Mouse (Mus musculus) c-Kit-positive CD71-positive TER-119-negative erythroid progenitor cells, embryonic 14.5 days (primary cell): ENCODE results near the gene Vipr1.

Experiments
- DNase-seq: peaks from one replicate; pipeline ENCODE4 v3.0.0-alpha.2; 2013; ENCODE audit warnings: low read depth

The Vipr1 gene

DNA sequence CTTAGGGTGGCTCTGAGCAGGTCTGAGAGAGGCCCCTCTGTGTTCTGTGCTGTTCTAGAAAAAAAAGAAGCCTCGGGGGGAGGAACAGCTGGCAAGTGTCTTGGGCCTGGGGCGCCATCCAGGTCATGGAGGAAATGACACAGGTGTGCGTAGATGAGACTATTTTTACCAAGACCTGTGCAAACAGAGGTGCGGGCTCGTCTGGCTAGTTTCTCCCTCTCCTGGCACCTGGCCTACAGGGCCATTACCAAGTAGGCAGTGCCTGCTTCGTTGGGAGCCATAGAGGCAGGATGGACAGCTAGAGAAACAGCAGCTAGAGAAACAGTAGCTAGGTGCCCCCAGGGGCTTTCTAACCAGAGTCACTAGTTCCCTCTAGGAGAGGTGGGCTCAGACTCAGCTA is 9.2 kb upstream of the Vipr1 start:
- DNase-seq = no peak

DNA sequence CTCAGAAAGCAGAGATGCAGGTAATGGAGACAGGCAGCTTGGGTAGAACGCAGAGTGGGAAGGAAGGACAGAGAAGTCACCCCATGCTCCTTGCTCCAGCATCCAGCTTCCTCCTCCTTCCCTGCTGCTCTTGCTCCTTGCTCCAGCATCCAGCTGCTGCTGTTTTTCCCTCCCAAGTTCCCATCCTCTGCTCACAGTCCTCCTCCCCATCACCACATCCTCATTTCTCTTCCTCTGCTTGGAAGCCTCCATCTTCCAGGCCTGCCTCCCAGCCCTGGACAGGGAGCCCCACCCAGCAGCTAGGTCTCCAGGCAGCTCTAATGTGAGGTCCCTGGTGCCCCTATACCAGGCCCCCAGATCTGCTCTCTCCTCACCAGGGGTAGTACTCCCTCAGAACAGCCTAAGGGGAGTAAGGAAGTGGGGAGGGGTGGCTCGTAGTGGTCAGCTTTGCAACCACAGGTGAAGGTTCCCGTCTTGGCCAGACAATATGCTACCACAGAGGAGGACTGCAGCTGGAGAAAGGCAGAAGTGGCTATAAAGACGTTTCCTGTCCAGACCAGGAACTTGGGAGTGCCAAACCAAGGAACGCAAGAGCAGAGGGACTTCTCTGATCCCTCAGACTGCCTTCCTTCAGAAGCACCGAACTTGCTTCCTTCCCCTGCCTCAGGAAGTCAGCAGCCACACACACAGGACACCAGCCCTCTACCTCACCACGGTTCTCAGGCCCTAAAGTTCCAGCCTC is 6.5 kb upstream of the Vipr1 start:
- DNase-seq = no peak

DNA sequence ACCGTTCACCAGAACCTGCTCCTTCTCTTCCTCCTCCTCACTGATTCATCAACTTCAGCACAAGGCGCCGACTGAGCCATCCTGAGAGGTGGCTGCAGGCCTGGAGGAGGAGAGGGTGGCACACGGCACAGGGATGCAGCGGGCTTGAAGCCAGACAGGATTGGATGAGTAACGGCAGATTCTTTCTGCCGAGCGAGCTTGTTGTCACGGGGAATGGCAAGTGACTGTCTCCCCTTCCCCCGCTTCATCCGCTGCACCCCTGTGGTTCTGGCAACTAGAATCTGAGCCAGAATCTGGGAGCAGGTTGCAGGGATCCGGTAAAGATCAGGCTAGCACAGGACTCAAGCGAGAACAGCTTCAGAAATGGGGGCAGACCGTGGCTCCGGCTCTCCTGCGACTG is 2.7 kb upstream of the Vipr1 start:
- no peak for DNase-seq

DNA sequence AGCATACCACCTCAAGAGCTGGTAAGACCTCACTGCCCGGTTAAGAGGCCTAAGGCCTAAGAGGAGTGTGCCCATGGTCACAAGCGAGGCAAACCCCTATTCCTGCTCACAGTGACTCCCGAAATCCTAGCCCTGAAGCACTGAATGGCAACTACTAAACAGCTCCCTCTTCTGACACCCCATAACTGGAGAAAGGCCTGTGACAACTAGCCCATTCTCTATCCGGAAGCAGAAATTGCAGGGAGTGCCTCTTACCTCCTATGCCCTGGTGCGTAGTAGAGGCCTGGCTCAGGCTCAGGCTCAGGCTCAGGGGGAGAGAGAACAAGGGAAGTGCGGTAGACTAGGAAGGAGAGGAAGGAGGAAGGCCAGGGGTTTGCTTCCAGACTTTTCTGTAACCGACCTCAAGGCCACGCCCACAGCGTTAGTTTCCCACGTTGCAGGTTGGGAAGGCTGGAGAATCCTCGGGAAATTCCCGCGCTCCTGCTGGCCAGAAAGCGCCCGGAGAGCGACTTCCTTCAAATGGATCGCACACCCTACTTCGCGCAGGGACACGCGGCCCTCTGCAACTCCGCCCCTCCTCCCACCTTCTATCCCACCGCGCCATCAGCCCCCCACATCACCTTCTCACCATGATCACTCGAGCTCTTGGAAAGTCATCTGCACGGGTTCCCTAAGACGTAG is 1.1 kb upstream of the Vipr1 start:
- no peak for DNase-seq

DNA sequence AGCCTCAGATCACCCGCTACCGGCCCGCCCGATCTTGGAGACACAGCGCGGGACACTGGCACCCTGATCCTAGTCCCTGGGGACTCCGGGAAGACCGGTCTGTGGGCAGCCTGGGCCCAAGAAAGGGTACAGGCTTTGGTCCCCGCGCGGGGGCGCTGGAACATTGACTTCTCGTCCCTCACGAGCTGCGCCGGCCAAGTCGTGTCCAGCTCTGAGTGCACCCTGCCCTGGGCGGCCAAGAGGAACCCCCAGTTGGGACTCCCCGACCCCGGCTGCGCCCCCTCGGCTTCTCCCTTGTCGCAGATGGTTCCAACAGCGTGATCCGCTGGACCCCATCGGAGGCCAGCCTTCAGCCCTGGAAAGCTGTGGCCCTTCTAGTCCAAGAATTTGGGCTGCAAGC is 515 bp upstream of the Vipr1 start, which contains the start of gene Lyzl4:
TSS of gene Lyzl4 (minus strand) at position 96 of the 400 bp plus-strand sequence.
- no peak for DNase-seq

DNA sequence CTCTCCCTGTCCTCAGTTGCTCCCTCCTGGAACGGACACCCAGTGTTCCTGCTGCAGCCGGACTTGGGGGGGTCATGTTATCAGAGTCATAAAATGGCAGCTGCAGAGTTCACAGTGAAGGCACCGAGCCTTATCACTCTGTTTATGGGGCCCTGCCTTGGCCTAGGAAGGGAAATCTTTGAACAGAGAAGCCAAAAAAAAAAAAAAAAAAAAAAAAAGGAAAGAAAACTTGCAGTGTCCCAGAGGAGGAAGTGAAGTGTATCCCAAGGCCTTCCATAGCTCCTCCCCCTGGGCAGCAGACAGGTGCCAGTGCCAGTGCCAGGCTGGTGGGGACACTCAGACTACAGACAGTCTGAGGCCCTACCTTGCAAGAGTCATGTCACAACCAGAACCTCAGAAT is 2.3 kb downstream of the Vipr1 start:
- DNase-seq = no peak

DNA sequence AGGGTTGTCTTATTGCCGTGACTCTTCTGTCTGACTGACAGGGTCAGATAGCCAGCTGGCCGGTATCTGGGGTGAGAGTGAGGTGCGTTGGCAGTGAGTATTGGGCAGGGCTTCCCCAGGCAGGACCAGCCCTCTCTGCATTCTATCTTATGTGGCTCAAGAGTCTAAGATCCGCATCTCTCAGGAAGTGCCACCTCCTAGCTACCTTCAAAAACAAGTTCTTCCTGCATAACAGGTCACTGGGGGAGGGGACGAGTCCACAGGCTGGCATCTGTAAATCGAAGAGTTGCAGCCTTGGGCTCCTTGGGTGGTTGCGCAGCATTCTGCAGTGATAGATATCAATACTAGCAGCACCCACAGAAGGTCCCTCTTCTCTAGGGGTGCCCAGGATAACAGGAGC is 4.5 kb downstream of the Vipr1 start:
- DNase-seq = no peak

GRCm38 (mm10) chr9:121653668-121654067 is 11.2 kb downstream of the Vipr1 start:
- DNase-seq = no peak

GRCm38 (mm10) chr9:121656322-121656721 is 13.8 kb downstream of the Vipr1 start:
- no peak for DNase-seq

GRCm38 (mm10) chr9:121657143-121657542 is 14.6 kb downstream of the Vipr1 start:
- DNase-seq = no peak

GRCm38 (mm10) chr9:121658248-121658647 is 15.7 kb downstream of the Vipr1 start:
- no peak for DNase-seq

GRCm38 (mm10) chr9:121659791-121660190 is 17.3 kb downstream of the Vipr1 start:
- no peak for DNase-seq

DNA sequence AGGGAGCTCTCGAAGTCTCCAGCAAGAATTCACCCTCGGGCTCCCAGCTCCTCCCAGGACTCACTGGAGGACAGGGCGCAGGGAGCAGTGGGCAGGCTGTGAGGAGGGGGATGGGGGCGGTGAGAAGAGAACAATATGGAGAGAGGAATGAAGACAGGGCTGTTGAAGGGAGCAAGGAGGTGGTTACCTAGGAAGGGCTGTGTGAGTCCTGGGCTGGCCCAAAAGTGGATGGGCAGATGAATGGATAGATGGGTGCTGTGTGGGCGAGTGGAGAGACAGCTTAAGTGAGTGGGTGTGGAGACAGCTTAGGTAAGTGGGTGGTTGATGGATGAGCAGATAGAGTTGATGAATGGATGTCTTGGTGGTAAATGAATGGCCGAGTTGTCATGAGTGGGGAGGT is 21.0 kb downstream of the Vipr1 start:
- DNase-seq = no peak

DNA sequence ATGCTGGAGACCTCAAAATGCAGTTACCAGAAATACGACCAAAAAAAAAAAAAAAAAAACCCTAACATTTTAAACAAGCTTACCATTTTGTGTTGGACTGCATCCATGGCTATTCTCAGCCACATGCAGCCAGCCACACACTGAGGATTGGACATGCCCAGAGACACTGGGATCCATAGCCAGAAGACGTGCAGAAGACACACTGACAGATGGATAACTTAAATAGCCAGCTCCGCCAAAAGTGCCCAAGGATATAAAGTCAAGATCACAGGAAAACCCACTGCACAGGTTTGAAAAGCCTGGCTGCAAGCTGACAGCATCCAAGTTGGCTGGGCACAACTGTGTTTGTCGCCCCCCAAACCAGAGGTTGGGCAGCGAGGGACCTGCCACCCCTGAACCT is 21.6 kb downstream of the Vipr1 start:
- DNase-seq = no peak

DNA sequence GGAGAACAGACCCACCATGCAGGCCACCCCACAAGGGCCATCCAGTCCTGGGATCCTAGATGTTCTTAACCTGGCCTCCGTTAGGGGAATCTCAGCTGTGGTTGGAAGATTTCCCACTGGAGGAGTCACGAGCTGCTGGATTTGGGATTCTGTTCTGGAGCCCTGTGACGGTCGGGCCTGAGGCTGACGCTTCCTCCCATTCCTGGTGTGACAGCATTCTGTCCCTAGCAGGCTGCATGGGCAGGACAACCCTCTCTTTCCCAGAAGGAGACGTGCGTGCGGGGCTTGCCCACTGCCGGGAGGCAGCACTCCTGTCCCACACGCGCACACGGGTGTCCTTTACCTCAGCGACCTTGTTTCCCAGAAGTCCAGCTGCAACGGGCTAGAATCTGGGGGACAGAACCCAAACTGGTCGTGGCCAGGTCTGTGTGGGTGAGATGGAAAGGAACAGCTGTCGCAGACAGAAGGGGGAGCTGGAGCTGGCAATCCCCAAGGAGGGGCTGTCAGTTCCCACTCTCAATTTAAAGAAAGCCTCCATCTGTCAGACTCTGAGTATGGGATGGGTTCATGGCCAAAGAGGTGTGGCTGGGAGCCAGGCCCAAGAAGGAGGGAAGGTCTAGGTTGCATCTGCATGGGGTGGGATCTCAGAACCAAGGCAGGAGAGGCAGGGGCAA is 24.6 kb downstream of the Vipr1 start:
- no peak for DNase-seq

DNA sequence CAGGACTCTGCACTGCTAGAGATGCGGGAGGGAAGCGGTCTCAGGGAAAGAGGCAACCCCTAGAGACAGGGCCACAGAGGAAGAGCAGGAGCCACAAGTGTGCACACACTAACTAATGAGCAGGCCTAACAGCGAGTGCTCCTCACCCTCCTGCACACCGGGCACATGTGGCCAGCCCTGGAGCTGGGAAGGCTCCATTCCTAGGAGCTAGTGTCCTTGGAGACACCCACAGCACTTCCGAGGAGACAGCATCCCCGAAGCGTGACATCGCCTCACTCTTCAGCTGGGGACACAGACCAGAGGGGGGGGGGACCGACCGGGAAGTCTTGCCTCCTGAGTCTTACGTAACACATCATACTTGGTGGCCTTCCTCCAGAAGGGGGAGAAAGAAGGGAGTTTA is 25.3 kb downstream of the Vipr1 start:
- no peak for DNase-seq

DNA sequence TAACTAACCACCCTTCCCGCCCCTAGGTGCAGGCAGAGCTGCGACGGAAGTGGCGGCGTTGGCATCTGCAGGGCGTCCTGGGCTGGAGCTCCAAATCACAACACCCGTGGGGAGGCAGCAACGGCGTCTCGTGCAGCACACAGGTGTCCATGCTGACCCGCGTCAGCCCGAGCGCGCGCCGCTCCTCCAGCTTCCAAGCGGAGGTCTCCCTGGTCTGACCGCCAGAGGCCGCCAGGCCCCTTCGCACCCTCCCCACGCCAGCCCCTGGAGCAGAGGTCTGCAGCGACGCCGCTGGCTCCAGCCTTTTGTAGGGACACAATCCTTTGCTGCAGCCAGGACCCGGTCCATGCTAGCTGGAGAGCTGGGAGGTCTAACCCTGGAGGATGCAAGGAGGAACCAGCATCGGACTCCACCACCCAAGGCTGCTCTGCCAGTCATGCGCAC is 26.9 kb downstream of the Vipr1 start:
- DNase-seq = no peak

- peak; percentile 37 for DNase-seq
These were observed 28.8 kb downstream of the Vipr1 start for GRCm38 (mm10) chr9:121671300-121671699.

- no peak for DNase-seq
These were observed 29.8 kb downstream of the Vipr1 start for GRCm38 (mm10) chr9:121672311-121672710.

- no peak for DNase-seq
These were observed 31.2 kb downstream of the Vipr1 start for GRCm38 (mm10) chr9:121673716-121674115.

- DNase-seq = no peak
These were observed 32.5 kb downstream of the Vipr1 start for GRCm38 (mm10) chr9:121675011-121675410.

DNA sequence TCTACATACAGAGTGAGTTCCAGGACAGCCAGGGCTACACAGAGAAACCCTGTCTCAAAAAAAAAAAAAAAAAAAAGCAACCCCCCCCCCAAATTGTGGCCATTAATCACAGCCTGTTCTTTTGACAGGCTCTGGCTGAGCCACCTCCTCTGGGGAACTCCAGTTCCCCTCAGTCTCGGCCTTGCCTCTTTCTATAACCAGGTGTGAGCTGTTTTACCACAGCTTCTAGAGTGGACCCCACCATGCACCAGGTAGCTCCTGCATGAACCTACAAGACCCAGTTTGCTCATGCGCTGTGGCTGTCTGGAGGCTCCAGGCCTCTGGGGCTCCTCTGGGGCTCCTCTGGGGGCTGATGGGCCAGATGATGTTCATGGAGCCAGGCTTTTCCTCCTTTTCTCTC is 33.0 kb downstream of the Vipr1 start:
- no peak for DNase-seq

DNA sequence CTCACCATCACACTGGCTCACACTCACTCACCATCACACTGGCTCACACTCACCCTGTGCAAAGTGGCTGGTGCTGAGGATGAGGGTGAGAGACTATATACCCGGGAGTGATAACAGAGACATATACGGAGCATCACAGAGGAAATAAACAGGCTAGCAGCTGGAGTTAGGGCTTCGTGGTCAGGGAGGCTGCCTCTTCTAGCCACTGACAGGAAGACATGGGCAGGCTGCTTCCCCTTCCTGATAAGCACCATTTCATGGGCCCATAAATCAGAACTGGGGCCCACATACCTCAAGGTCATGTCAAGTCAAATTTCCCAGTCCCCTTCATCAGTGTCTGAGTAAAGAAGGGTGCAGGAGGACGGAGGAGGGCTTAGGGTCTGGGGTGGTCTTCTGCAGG is 34.6 kb downstream of the Vipr1 start:
- DNase-seq = no peak
